Mouse (Mus musculus): ENCODE results near the gene Dpp4.

GRCm38 (mm10) chr2:62431245-62431795, 19.3 kb upstream of the Dpp4 start:
- TF ChIP-seq CTCF (IDR thresholded peaks at IDR 0.05; ENCODE audit: insufficient read depth, low read length), result no peak
- no peak for TF ChIP-seq POLR2A (IDR thresholded peaks at IDR 0.05; ENCODE audit: borderline replicate concordance, extremely low read depth, low read depth, low read length)
